Mouse (Mus musculus) limb, embryonic 15.5 days (tissue): ENCODE results near the gene Dixdc1. TPM values are rescaled to one million over a fixed set of nuclear protein-coding genes. Genes with fewer than 3 reads are reported as not detected.
A peak's percentile ranks its signal among the peaks of the same experiment; 100 is the strongest.

Experiments used
- ATAC-seq: fragments of 200-750 bp; cut with Nextera tagmentation; 2 replicates; pipeline ENCODE4 v1.8.0; 2017; ENCODE audit warnings: low read depth, moderate TSS enrichment; ENCODE audit not compliant: insufficient number of reproducible peaks, low FRiP score, low TSS enrichment
- H3K27ac ChIP-seq: fragments of 300-500 bp; sonication (generic); 2 replicates; pipeline ENCODE4 v1.5.1; 2015; ENCODE audit warnings: moderate library complexity, mild to moderate bottlenecking, inconsistent platforms
- H3K27me3 ChIP-seq: fragments of 300-500 bp; sonication (generic); 2 replicates; pipeline ENCODE4 v1.6.1; 2015; ENCODE audit warnings: inconsistent platforms
- H3K36me3 ChIP-seq: fragments of 300-500 bp; sonication (generic); 2 replicates; pipeline ENCODE4 v1.6.1; 2015; ENCODE audit warnings: inconsistent platforms
- H3K4me1 ChIP-seq: fragments of 300-500 bp; sonication (generic); 2 replicates; pipeline ENCODE4 v1.6.1; 2015; ENCODE audit warnings: inconsistent platforms
- H3K4me2 ChIP-seq: fragments of 300-500 bp; sonication (generic); 2 replicates; pipeline ENCODE4 v1.6.1; 2015; ENCODE audit warnings: mild to moderate bottlenecking, inconsistent platforms
- H3K4me3 ChIP-seq: fragments of 300-500 bp; sonication (generic); 2 replicates; pipeline ENCODE4 v1.5.1; 2015; ENCODE audit warnings: mild to moderate bottlenecking, inconsistent platforms
- H3K9ac ChIP-seq: fragments of 300-500 bp; sonication (generic); 2 replicates; pipeline ENCODE4 v1.6.1; 2015; ENCODE audit warnings: inconsistent platforms
- H3K9me3 ChIP-seq: fragments of 300-500 bp; sonication (generic); 2 replicates; pipeline ENCODE4 v1.6.1; 2016; ENCODE audit warnings: inconsistent platforms
- WGBS: fragments of 180-500 bp; shearing (Covaris S2); methylation state at CpG from one replicate; pipeline ENCODE4 v1.1.7; 2015; 5-methylcytosine and 5-hydroxymethylcytosine counted together
- polyA plus RNA-seq: library from polyadenylated mRNA; unstranded; fragments of >200 nt; fragmentation: Nextera tagmentation; extraction: Ambion mirVana; gene quantifications from 2 replicates; pipeline ENCODE4 v1.2.1, GENCODE M21; 2015

The Dixdc1 gene
- polyA plus RNA-seq, 1 experiment from 2014 or later: 14.1 TPM

GRCm38 (mm10) chr9:50761520-50762243 is 22.4 kb upstream of the Dixdc1 start:
- no peak overlapping the region for H3K9ac ChIP-seq
- no peak overlapping the region for H3K4me2 ChIP-seq
- H3K27ac ChIP-seq: no peak overlapping the region
- H3K36me3 ChIP-seq: no peaks in the 10 kb centered on the region
- no peaks in the 10 kb centered on the region for H3K4me1 ChIP-seq
- no peaks in the 10 kb centered on the region for H3K9me3 ChIP-seq
- WGBS: 65% methylated on average over 6 of the region's 6 CpGs
- H3K4me3 ChIP-seq: no peak overlapping the region
- ATAC-seq: no peak
- no peaks in the 10 kb centered on the region for H3K27me3 ChIP-seq

GRCm38 (mm10) chr9:50756711-50757110 is 17.4 kb upstream of the Dixdc1 start:
- Histone ChIP-seq H3K36me3 (no peaks in the 10 kb centered on the region), H3K4me2 (no peak overlapping the region), H3K27ac (no peak overlapping the region), H3K4me3 (no peak overlapping the region), H3K4me1 (peaks cover 16% of the 10 kb centered on the region), H3K9me3 (no peaks in the 10 kb centered on the region), H3K27me3 (no peaks in the 10 kb centered on the region), H3K9ac (no peak overlapping the region)
- 42% methylated on average over 5 of the region's 5 CpGs for WGBS
- no peak for ATAC-seq

GRCm38 (mm10) chr9:50753947-50754346 is 14.6 kb upstream of the Dixdc1 start:
- Histone ChIP-seq H3K4me3 (peak overlapping the region; percentile 23), H3K27me3 (no peaks in the 10 kb centered on the region), H3K9ac (no peak overlapping the region), H3K4me2 (no peak overlapping the region), H3K9me3 (no peaks in the 10 kb centered on the region), H3K27ac (peak overlapping the region; percentile 71; the same call in 1 of the 2 replicates), H3K4me1 (peaks cover 23% of the 10 kb centered on the region), H3K36me3 (no peaks in the 10 kb centered on the region)
- 66% methylated on average over 7 of the region's 7 CpGs for WGBS
- no peak for ATAC-seq

GRCm38 (mm10) chr9:50752784-50753615 is 13.7 kb upstream of the Dixdc1 start:
- no peaks in the 10 kb centered on the region for H3K36me3 ChIP-seq
- WGBS: 60% methylated on average over 17 of the region's 17 CpGs
- no peaks in the 10 kb centered on the region for H3K27me3 ChIP-seq
- H3K9ac ChIP-seq: no peak overlapping the region
- H3K4me1 ChIP-seq: peaks cover 23% of the 10 kb centered on the region
- H3K4me2 ChIP-seq: 0 out of 2 replicates have a peak overlapping the region, but pooled peaks have one; percentile 0
- peak overlapping the region; percentile 71; the same call in 1 of the 2 replicates for H3K27ac ChIP-seq
- H3K9me3 ChIP-seq: no peaks in the 10 kb centered on the region
- ATAC-seq: peak; percentile 74; the same call in 1 of the 2 replicates
- peak overlapping the region; percentile 23 for H3K4me3 ChIP-seq

- WGBS: 46% methylated on average over 14 of the region's 14 CpGs
- peak within 1 kb of the TSS; percentile 23 for H3K4me3 ChIP-seq
- peak; percentile 83 for ATAC-seq
- no peaks in the 10 kb centered on the region for H3K9me3 ChIP-seq
- peak within 1 kb of the TSS; percentile 71 for H3K27ac ChIP-seq
- H3K4me2 ChIP-seq: 0 out of 2 replicates have a peak within 1 kb of the TSS, but pooled peaks have one; percentile 10
- peaks cover 23% of the 10 kb centered on the region for H3K4me1 ChIP-seq
- H3K9ac ChIP-seq: no peak within 1 kb of the TSS
- H3K36me3 ChIP-seq: no peaks in the 10 kb centered on the region
- H3K27me3 ChIP-seq: no peaks in the 10 kb centered on the region
Observed at GRCm38 (mm10) chr9:50752054-50752602, 12.8 kb upstream of the Dixdc1 start, which contains the start of gene Hspb2. Gene Hspb2, minus strand, starts transcription at chr9:50752354.

GRCm38 (mm10) chr9:50751323-50751722 is 12.0 kb upstream of the Dixdc1 start, which contains the start of gene Cryab:
Gene Cryab, plus strand, starts transcription at chr9:50751325.
- peak within 1 kb of the TSS; percentile 15 for H3K4me3 ChIP-seq
- H3K4me1 ChIP-seq: peaks cover 28% of the 10 kb centered on the region
- no peaks in the 10 kb centered on the region for H3K9me3 ChIP-seq
- H3K36me3 ChIP-seq: no peaks in the 10 kb centered on the region
- H3K27ac ChIP-seq: peak within 1 kb of the TSS; percentile 71
- no peaks in the 10 kb centered on the region for H3K27me3 ChIP-seq
- ATAC-seq: no peak
- WGBS: 67% methylated on average over 22 of the region's 22 CpGs
- H3K4me2 ChIP-seq: 0 out of 2 replicates have a peak within 1 kb of the TSS, but pooled peaks have one; percentile 10
- no peak within 1 kb of the TSS for H3K9ac ChIP-seq

- Histone ChIP-seq H3K27ac (no peak overlapping the region), H3K9ac (no peak overlapping the region), H3K4me3 (no peak overlapping the region; the same call in 1 of the 2 replicates), H3K27me3 (no peaks in the 10 kb centered on the region), H3K4me2 (no peak overlapping the region), H3K4me1 (peaks cover 33% of the 10 kb centered on the region), H3K36me3 (no peaks in the 10 kb centered on the region), H3K9me3 (no peaks in the 10 kb centered on the region)
- no peak for ATAC-seq
- WGBS: 68% methylated on average over 6 of the region's 6 CpGs
Observed at GRCm38 (mm10) chr9:50750706-50751105, 11.4 kb upstream of the Dixdc1 start.

GRCm38 (mm10) chr9:50746214-50746677 is 6.9 kb upstream of the Dixdc1 start, which contains the start of gene 2310030G06Rik:
Gene 2310030G06Rik, minus strand, starts transcription at chr9:50746536.
- H3K36me3 ChIP-seq: no peaks in the 10 kb centered on the region
- WGBS: 2% methylated on average over 19 of the region's 19 CpGs
- H3K27me3 ChIP-seq: no peaks in the 10 kb centered on the region
- H3K4me2 ChIP-seq: peak within 1 kb of the TSS; percentile 45
- H3K4me1 ChIP-seq: peaks cover 12% of the 10 kb centered on the region
- no peaks in the 10 kb centered on the region for H3K9me3 ChIP-seq
- peak within 1 kb of the TSS; percentile 8; the same call in 1 of the 2 replicates for H3K9ac ChIP-seq
- ATAC-seq: no peak
- H3K27ac ChIP-seq: peak within 1 kb of the TSS; percentile 5; the same call in 1 of the 2 replicates
- peak within 1 kb of the TSS; percentile 31 for H3K4me3 ChIP-seq

- Histone ChIP-seq H3K27me3 (no peaks in the 10 kb centered on the region), H3K9me3 (no peaks in the 10 kb centered on the region), H3K4me2 (peak overlapping the region; percentile 45), H3K4me1 (peaks cover 10% of the 10 kb centered on the region; the same call in 1 of the 2 replicates), H3K9ac (peak overlapping the region; percentile 8; the same call in 1 of the 2 replicates), H3K36me3 (no peaks in the 10 kb centered on the region), H3K27ac (peak overlapping the region; percentile 5; the same call in 1 of the 2 replicates), H3K4me3 (peak overlapping the region; percentile 31)
- ATAC-seq: no peak
- WGBS: 13% methylated on average over 7 of the region's 7 CpGs
Observed at GRCm38 (mm10) chr9:50745806-50746205, 6.5 kb upstream of the Dixdc1 start.

GRCm38 (mm10) chr9:50742744-50743143 is 3.4 kb upstream of the Dixdc1 start:
- H3K9ac ChIP-seq: no peak overlapping the region
- H3K36me3 ChIP-seq: no peaks in the 10 kb centered on the region
- H3K4me3 ChIP-seq: no peak overlapping the region
- H3K4me2 ChIP-seq: no peak overlapping the region
- H3K4me1 ChIP-seq: peaks cover 14% of the 10 kb centered on the region; the same call in 1 of the 2 replicates
- no peaks in the 10 kb centered on the region for H3K27me3 ChIP-seq
- no peaks in the 10 kb centered on the region for H3K9me3 ChIP-seq
- no peak for ATAC-seq
- H3K27ac ChIP-seq: no peak overlapping the region
- WGBS: 64% methylated on average over 2 of the region's 2 CpGs

GRCm38 (mm10) chr9:50742261-50742660 is 2.9 kb upstream of the Dixdc1 start:
- ATAC-seq: no peak
- no peaks in the 10 kb centered on the region for H3K36me3 ChIP-seq
- H3K9ac ChIP-seq: no peak overlapping the region
- H3K27ac ChIP-seq: no peak overlapping the region
- no peaks in the 10 kb centered on the region for H3K9me3 ChIP-seq
- 85% methylated on average over 3 of the region's 3 CpGs for WGBS
- no peaks in the 10 kb centered on the region for H3K27me3 ChIP-seq
- no peak overlapping the region for H3K4me3 ChIP-seq
- H3K4me2 ChIP-seq: no peak overlapping the region
- peaks cover 14% of the 10 kb centered on the region; the same call in 1 of the 2 replicates for H3K4me1 ChIP-seq
